Mouse (Mus musculus): ENCODE measurements around the gene Gpr162. TPM values are rescaled to one million over a fixed set of nuclear protein-coding genes. Genes with fewer than 3 reads are reported as not detected.

Gpr162 gene
- polyA plus RNA-seq, 1 experiment from 2014 or later, result 21.8 TPM

GRCm38 (mm10) chr6:124883351-124883750, 19.6 kb upstream of the Gpr162 start:
- DNase-seq (ENCODE audit: low spot score), result no peak

- DNase-seq (ENCODE audit: low spot score), result no peak
Observed at GRCm38 (mm10) chr6:124881821-124882220, 18.0 kb upstream of the Gpr162 start.

DNA sequence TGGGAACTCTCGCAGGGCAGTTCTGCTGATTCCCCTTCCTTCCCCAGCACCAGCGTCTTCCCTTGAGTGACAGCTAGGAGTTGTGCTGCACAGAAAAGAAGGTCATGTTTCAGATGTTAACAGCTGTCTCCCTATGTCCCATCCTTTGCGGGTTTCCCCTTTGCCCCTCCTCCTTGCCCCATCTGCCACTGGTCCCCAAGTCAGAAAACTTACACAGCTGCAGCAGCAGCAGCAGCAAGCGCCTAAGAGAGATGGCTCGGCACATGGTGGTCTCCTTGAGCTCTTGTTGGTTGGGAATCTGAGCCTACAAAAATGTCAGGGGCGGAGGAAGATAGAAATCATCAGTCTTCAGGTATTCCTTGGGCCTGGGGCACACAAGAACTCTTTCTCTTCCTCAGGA, 15.6 kb upstream of the Gpr162 start:
- DNase-seq (ENCODE audit: low spot score), result peak; percentile 86

- DNase-seq (ENCODE audit: low spot score), result no peak
Observed at GRCm38 (mm10) chr6:124874348-124874747, 10.6 kb upstream of the Gpr162 start.

GRCm38 (mm10) chr6:124866560-124866959, 2.8 kb upstream of the Gpr162 start:
- DNase-seq (ENCODE audit: low spot score), result no peak

DNA sequence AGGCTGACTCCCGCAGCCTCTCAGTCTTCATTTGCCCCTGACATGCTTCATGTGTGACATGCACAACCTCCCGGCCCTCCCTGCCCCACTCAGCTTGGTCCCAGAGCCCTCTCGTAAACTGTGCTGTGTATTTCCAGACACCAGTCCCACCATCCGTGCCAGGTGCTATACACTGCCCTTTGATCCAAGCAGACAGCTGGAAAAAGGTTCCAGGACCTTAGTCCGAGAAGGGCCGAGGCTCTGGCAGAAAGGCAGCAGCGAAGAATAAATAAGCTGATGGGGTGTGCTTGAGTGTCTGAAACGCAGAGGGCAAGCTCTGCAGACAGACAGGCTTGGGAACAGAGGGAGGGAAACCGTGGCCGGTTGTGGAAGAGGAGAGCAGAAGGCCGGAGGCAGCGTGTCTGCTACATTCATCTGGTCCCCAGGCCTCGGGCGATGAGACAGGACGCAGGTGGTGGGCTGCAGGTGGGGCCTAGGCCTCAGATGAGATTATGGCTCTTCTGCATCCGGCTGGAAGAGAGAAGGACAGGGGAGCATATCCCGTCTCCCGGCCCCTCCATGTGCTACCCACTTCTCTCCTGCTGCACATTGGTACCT, 2.1 kb upstream of the Gpr162 start:
- no peak for DNase-seq (ENCODE audit: low spot score)

GRCm38 (mm10) chr6:124863125-124863657, 592 bp downstream of the Gpr162 start:
- DNase-seq (ENCODE audit: low spot score), result peak; percentile 87

GRCm38 (mm10) chr6:124862406-124863124, 1.2 kb downstream of the Gpr162 start:
- no peak for DNase-seq (ENCODE audit: low spot score)

GRCm38 (mm10) chr6:124861802-124862201, 2.0 kb downstream of the Gpr162 start:
- DNase-seq (ENCODE audit: low spot score), result no peak

GRCm38 (mm10) chr6:124861266-124861665, 2.5 kb downstream of the Gpr162 start:
- no peak for DNase-seq (ENCODE audit: low spot score)

GRCm38 (mm10) chr6:124860511-124860910, 3.3 kb downstream of the Gpr162 start:
- no peak for DNase-seq (ENCODE audit: low spot score)

DNA sequence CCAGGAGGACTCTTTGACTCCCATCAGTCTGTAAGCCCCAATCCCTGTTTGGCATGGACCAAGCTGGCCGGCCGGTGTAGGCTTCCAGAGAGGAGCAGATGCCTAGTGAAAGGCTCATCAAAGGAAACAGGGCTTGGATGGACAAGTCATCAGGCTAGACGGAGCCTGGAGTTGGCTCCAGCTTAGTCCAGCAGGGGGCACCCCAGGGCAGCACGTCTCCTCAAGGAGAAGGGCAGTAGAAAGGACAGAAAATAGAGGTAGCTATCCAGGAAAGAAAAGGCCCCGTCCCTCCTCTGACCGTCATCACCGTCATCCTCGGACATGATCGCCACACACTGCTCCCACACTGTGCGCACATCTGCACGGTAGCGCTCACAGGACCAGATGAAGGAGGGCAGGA, 4.1 kb downstream of the Gpr162 start:
- DNase-seq (ENCODE audit: low spot score), result peak; percentile 77

DNA sequence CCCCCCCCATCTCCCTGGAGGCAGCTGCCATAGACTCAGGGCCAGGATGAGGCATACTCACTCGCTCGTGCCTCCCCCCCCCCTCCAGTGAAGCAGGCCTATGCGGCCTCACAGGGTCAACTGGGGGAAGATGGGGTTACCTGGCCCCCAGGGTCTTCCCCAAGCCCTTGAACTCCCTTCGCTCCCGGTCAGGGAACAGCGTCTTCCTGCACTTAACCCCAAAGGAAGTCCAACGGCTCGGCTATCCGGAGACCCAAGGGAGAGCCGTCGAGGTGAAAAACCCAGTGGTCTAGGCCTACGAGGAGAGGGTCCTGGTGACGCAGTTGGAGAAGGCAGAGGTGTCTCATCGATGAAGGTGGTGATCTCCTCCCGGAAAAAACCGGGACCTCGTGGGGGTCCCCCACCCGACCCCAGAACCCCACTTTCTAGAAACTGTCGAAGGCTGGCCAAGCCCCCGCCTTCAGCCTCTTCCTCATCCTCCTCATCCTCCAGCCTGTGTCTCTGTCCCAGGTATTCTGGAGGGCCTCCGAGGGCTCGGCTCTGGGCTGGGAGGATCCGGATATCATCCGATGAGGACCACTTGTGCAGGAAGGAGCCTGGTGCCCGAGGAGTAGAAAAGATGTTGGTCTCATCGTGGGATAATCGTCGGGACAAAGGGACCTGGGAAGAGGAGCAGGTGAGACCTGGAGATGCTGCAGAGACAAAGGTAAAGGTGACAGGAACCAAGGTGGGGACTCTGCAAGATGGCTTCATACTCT, 5.0 kb downstream of the Gpr162 start:
- no peak for DNase-seq (ENCODE audit: low spot score)

DNA sequence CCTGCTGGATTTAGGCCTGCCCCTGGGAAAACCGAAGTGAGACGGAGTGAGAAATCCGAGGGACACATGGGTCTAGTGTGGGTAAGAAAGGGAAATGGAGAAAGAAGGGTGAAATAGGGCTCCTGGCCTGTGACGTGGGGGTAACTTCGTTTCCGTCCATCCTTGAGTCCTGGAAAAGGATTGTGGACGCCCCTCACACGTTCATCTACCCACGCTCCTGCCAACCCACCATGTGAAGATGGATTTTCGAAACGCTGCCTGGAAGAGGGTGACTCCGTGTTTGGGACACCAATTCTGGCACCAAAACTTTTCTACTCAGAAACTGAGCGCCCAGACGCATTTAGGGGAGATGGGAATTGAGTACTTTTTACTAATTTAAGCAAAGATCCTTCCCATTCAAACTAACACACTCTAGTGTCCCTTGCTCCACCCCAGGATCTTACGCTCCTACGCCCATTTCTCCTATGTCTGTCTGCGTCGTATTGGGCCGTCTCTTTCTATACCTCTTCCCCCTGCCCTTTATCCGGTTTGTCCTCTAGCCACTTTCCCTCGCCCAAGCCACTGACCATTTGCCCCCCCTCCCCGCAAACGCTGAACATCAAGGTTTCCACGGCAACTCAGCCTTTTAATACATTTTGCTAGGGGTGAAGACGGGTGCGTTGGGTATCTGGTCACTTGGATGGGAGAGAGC, 5.8 kb downstream of the Gpr162 start:
- no peak for DNase-seq (ENCODE audit: low spot score)

DNA sequence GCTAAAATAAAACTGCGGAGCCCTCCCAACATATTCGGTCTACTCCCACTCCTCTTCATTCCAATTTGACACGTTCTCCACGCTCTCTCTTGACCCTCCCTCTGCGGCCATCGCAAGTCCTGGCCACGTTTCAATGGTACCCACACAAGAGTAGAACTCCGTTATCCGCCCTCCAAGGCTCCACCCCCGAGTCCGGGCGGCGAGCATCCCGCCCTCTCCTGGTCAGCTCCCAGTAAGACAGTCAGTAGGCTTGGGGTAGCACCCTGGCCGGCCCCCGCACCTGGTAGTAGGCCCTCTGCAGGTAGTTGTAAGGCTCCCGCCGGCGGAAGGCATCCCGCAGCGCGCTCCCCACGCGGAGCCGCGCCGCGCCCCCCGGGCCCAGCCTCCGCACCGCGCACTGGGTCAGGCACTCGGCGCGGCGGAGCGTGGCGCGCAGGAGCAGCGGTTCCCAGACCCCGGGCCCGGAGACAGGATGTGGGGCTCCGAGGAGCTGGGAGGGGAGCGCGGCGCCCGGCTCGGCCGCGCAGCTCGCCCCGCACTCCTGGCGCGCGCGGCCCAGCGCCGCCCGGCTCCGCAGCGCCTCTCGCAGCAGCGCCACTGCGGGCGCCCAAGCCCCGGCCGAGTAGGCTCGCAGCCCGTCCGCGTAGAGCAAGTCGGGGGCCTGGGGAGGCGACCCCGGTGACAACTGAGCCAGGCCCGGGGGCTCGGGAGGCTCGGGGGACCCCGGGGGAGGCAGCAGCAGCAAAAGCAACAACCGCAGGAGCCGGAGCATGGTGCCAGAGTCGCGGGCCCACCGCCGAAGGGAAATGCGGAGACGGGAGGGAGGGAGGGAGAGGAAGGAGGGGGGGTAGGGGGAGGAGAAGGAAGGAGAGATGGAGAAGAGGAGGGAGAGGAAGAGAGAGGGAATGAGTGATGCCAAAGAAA, 6.6 kb downstream of the Gpr162 start, which contains the start of gene P3h3:
Gene P3h3, minus strand, starts transcription at position 837 of the 924 bp plus-strand sequence.
- peak; percentile 76 for DNase-seq (ENCODE audit: low spot score)

DNA sequence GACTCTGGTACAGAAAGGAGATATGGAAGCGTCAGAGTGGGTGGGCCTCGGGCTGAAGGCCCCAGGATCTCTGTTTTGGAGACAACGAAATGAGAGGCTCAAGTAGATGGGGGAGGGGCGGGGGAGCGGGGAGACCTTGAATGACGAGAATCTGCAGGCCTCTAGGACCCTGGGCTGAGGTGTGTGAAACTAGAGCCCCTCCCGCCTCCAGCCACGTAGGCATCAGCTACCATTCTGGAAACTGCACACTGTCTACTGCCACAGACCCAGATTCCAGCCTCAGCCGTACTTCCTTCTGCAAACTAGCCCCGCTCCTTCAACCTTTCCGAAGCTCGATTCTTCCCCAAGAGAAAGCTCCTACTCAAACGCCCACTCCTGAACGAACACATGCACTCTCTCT, 7.5 kb downstream of the Gpr162 start:
- DNase-seq (ENCODE audit: low spot score), result no peak

DNA sequence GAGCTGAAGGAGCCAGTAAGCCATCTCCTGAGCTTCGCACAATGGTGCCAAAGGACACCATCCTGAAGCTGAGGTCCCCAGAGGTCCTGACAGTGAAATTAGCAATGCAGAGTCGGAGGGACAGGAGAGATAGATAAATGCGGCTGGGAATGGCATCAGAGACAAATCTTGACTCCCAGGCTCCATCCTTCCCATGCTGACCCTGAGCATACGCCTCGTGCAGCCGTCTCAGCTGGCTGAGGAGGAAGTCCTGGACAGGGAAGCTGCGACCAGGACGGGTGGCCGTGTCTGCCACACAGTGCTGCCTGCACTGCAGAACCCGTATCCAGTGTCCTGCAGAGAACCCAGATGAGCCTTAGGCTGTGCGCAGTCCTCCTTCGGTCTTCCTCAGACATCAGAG, 9.1 kb downstream of the Gpr162 start:
- no peak for DNase-seq (ENCODE audit: low spot score)

- DNase-seq (ENCODE audit: low spot score), result no peak
Observed at GRCm38 (mm10) chr6:124850535-124850934, 13.2 kb downstream of the Gpr162 start.

- peak; percentile 94 for DNase-seq (ENCODE audit: low spot score)
Observed at GRCm38 (mm10) chr6:124847305-124847704, 16.5 kb downstream of the Gpr162 start.

Measured in thymus, postnatal 0 days (tissue).